Mouse (Mus musculus) NIH3T3 (cell line): Measurements from ENCODE around the gene Tll2.

Source experiments
- DNase-seq: peaks from one replicate; pipeline ENCODE4 v3.0.0-alpha.2; 2012; ENCODE audit warnings: low read depth

Gene Tll2

GRCm38 (mm10) chr19:41088491-41088890 lies 118.1 kb downstream of the Tll2 start:
- DNase-seq, result no peak

- DNase-seq, result no peak
These were observed 118.7 kb downstream of the Tll2 start for GRCm38 (mm10) chr19:41087901-41088300.

- DNase-seq, result peak; percentile 89
These were observed 119.9 kb downstream of the Tll2 start for GRCm38 (mm10) chr19:41086700-41087099.

- no peak for DNase-seq
These were observed 120.3 kb downstream of the Tll2 start for GRCm38 (mm10) chr19:41086289-41086688.

- no peak for DNase-seq
These were observed 123.0 kb downstream of the Tll2 start for GRCm38 (mm10) chr19:41083646-41084045.

- DNase-seq, result no peak
These were observed 125.0 kb downstream of the Tll2 start for GRCm38 (mm10) chr19:41081589-41081988.

- DNase-seq, result no peak
These were observed 129.7 kb downstream of the Tll2 start, which contains the start of gene Opalin for GRCm38 (mm10) chr19:41076906-41077305. TSS of gene Opalin (minus strand) at chr19:41077113.

GRCm38 (mm10) chr19:41073746-41074455 lies 132.7 kb downstream of the Tll2 start:
- DNase-seq, result no peak

- DNase-seq, result peak; percentile 95
These were observed 135.1 kb downstream of the Tll2 start for GRCm38 (mm10) chr19:41071500-41071899.

GRCm38 (mm10) chr19:41054702-41055101 lies 151.9 kb downstream of the Tll2 start:
- DNase-seq, result no peak

GRCm38 (mm10) chr19:41053530-41053929 lies 153.1 kb downstream of the Tll2 start:
- peak; percentile 14 for DNase-seq

- no peak for DNase-seq
These were observed 154.4 kb downstream of the Tll2 start for GRCm38 (mm10) chr19:41052247-41052646.

GRCm38 (mm10) chr19:41051714-41052113 lies 154.9 kb downstream of the Tll2 start:
- no peak for DNase-seq

GRCm38 (mm10) chr19:41048187-41048559 lies 158.5 kb downstream of the Tll2 start:
- DNase-seq, result no peak

GRCm38 (mm10) chr19:41047437-41048186 lies 159.0 kb downstream of the Tll2 start:
- peak; percentile 18 for DNase-seq

- DNase-seq, result no peak
These were observed 161.4 kb downstream of the Tll2 start for GRCm38 (mm10) chr19:41045091-41045770.

- DNase-seq, result no peak
These were observed 167.5 kb downstream of the Tll2 start for GRCm38 (mm10) chr19:41039110-41039509.

GRCm38 (mm10) chr19:41035809-41036551 lies 170.7 kb downstream of the Tll2 start:
- no peak for DNase-seq
